Mouse (Mus musculus) urinary bladder, adult 2 months (tissue): ENCODE results near the gene Lefty1. TPM values are rescaled to one million over a fixed set of nuclear protein-coding genes. Genes with fewer than 3 reads are reported as not detected.
"Not testable (repeated sequence)": the region's sequence is repeated elsewhere in the genome, so short reads cannot be mapped to it uniquely, and the experiment has no call there.

Source experiments
- DNase-seq: peaks from one replicate; pipeline ENCODE4 v3.0.0; 2022; ENCODE audit warnings: low spot score
- polyA plus RNA-seq: library from polyadenylated mRNA; depleted of rRNA; stranded (reverse); fragments of >200 nt; gene quantifications from 2 replicates; pipeline ENCODE4 v1.2.3, GENCODE M21; 2012

Gene Lefty1
- polyA plus RNA-seq, 1 experiment: 32.8 TPM

GRCm38 (mm10) chr1:180922273-180923048 is 12.4 kb upstream of the Lefty1 start:
- no peak for DNase-seq

- DNase-seq: no peak
These were observed 10.1 kb upstream of the Lefty1 start for GRCm38 (mm10) chr1:180924737-180925136.

DNA sequence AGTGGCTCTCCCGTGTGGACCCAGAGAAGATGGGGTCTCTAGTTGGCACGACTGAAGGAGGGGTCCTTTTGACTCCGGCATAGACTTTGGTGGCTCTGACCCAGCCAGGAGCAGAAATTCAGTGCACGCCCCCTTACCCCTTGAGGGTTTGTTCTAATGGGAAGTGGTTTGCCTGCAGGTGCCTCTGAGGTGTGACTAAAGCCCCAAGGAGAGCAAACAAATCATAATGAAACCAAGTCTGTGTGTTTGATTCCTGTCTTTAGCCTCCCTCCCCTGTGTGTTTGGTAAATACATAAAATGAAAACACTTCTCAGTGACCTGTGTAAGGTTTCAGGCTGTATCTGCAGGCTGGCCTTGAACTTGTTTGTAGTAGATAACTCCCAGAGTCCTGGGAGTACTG is 8.5 kb upstream of the Lefty1 start:
- DNase-seq: no peak

- no peak for DNase-seq
These were observed 5.2 kb upstream of the Lefty1 start for GRCm38 (mm10) chr1:180929599-180929998.

GRCm38 (mm10) chr1:180931106-180931505 is 3.7 kb upstream of the Lefty1 start:
- DNase-seq: no peak

DNA sequence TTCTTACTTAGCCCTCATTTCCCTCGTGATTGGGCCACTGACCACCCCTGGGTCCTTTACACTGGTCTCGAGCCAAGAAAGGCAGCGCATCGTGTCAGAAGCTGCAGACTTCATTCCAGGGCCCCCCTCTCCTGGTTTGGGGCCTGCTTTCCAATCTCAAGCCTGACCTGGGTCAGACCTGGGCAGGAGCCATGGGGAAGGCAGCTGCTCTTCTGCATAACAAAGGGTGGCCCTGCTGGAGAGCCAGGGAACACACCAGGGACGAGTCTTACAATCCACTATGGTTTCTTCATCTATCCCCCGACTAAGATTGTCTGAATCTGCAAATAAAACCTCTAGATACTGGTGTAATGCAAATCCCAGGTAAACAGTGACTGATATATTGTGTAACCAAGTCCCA is 1.2 kb upstream of the Lefty1 start:
- no peak for DNase-seq

GRCm38 (mm10) chr1:180936610-180937398 is 2.0 kb downstream of the Lefty1 start:
- not testable (repeated sequence) for DNase-seq

GRCm38 (mm10) chr1:180937631-180938030 is 2.8 kb downstream of the Lefty1 start:
- DNase-seq: not testable (repeated sequence)

DNA sequence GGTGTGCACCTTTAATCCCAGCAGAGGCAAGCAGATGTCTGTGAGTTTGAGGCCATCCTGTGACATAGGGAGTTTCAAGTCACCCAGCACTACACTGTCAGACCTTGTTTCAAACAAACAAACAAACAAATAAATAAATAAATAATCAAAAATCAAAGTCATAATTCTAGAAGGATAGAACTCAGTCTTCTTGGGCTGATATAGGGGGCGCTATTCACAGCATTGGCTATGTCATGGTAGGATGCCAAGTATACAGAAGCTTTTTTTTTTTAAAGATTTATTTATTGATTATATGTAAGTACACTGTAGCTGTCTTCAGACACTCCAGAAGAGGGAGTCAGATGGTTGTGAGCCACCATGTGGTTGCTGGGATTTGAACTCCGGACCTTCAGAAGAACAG is 4.0 kb downstream of the Lefty1 start:
- DNase-seq: not testable (repeated sequence)

GRCm38 (mm10) chr1:180940776-180941460 is 6.1 kb downstream of the Lefty1 start:
- DNase-seq: no peak

DNA sequence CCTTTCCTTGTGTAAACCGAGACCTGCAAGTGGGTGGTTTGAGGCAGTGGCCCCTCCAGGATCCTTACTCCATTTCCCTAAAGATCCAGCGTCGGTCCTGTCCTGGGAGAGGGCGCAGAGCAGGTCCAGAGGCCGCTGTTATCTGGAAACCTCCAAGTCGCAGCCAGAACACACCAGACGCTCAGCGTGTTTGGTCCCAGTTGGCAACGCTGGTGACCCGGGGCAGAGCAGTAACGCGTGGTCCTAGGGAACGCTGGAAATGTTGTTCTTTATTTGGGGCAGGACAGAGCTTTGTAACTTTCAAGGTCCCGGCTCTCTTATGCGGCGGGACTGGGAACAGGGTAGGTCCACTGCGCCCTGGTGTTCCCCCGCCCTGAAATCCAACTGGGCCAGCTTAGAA is 6.9 kb downstream of the Lefty1 start:
- no peak for DNase-seq

GRCm38 (mm10) chr1:180942166-180943031 is 7.6 kb downstream of the Lefty1 start, which contains the start of gene Tmem63a:
Gene Tmem63a (plus strand): TSS chr1:180942344.
- peak; percentile 79 for DNase-seq

DNA sequence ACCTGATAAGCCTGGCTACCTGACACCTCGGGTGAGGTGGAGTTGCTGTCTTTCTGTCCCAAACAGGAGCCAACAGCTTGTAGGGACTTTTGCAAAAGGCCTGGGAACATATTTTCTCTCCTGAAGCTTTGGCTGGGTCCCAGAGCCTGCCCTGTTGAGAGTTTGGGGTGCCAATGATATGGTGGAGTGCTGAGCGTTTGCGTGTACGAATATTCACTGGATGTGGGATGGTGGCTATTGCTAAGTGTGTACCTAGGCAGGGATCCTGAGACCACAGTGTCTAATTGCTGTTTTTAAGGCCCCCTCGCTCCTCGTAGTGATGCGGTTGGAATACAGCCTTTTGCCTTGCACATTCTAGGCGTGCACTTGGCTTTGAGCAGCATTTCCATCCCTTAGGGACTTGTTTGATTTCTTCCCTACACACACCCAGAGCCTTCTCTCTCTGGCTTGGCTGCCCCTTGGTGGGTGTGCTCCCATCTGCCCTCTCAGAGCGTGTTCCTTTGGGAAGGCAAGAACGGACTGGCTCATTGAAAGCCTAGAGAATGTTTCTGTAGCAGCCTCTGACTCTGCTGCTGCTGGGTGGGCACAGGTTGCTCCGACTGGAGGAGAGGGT is 8.3 kb downstream of the Lefty1 start:
- no peak for DNase-seq

- no peak for DNase-seq
These were observed 9.1 kb downstream of the Lefty1 start for GRCm38 (mm10) chr1:180943896-180944295.

- no peak for DNase-seq
These were observed 9.7 kb downstream of the Lefty1 start for GRCm38 (mm10) chr1:180944553-180944952.

- no peak for DNase-seq
These were observed 10.5 kb downstream of the Lefty1 start for GRCm38 (mm10) chr1:180945001-180945980.

DNA sequence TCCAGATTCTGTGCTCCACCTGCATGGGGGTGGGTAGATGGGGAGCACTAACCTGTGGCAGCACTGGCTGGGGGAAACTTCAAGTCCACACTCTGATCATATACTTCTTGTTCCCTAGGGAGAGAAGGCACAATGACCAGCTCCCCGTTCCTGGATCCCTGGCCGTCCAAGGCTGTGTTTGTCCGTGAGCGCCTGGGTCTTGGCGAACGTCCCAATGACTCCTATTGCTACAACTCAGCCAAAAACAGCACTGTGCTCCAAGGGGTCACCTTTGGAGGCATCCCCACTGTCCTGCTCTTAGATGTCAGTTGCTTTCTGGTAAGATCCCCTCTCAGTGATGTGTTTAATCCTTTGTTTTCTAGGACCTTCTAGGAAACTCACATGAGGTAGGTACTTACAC is 11.6 kb downstream of the Lefty1 start:
- DNase-seq: no peak

GRCm38 (mm10) chr1:180952085-180952746 is 17.4 kb downstream of the Lefty1 start:
- no peak for DNase-seq

DNA sequence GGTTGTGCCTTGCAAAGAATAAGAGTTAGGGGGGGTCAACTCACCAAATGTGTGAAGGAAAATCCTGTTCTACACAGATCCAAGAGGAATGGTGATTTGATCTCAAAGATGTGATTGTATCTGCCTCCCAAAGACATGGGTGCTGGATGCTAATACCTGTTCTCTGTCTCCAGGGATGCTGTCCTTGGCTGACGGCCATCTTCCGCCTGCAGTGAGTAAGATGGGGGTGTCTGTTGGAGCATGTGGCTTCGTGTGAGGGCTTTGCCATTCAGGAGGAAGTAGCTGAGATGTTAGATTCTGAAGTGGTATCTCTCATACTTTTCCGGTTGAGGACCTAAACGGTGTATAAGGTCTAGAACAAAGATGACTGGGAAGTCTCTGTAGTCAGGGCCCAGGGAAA is 18.0 kb downstream of the Lefty1 start:
- DNase-seq: no peak
